Mouse (Mus musculus) liver, adult (tissue): ENCODE measurements at regions not wholly inside any gene's neighbourhood (a gene's known extent, or its start where the extent isn't known, plus 50 kb on each side); places are given as distances from the start of the nearest gene placed in this dataset.

Source experiments
- GATA4 ChIP-seq: IDR thresholded peaks from 2 replicates; pipeline ENCODE4 v1.6.1; 2014; ENCODE audit warnings: mild to moderate bottlenecking, low read length; ENCODE audit not compliant: insufficient replicate concordance

- no peak for TF ChIP-seq GATA4
Measured at GRCm38 (mm10) chr11:117604019-117604418, 50.1 kb upstream of the Tnrc6c start.
